Mouse (Mus musculus): ENCODE data around the gene Tcte1.

Tcte1 gene

DNA sequence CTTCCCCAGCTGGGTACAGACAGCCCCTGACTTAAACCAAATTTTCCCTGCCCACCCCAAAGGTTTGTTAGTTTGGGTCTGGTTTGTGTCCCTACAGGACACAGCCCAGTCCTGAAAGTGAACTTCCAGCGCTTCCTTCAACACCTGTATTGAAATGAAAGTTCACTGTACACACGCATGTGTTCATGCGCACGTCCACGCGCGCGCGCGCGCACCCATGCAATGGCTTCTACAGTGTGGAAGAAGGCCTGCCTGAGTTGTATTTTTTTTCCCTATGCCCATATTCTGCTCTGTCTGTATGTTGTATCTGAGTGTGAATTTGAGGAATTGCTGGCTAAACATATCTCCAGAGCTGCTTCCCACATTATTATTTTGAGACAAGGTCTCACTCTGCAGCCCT lies 41.9 kb downstream of the Tcte1 start:
- DNase-seq (ENCODE audit: low read depth), result no peak

GRCm38 (mm10) chr17:45566031-45566359 lies 42.8 kb downstream of the Tcte1 start:
- DNase-seq (ENCODE audit: low read depth), result no peak

- no peak for DNase-seq (ENCODE audit: low read depth)
Measured at GRCm38 (mm10) chr17:45566360-45567161, 43.3 kb downstream of the Tcte1 start.

DNA sequence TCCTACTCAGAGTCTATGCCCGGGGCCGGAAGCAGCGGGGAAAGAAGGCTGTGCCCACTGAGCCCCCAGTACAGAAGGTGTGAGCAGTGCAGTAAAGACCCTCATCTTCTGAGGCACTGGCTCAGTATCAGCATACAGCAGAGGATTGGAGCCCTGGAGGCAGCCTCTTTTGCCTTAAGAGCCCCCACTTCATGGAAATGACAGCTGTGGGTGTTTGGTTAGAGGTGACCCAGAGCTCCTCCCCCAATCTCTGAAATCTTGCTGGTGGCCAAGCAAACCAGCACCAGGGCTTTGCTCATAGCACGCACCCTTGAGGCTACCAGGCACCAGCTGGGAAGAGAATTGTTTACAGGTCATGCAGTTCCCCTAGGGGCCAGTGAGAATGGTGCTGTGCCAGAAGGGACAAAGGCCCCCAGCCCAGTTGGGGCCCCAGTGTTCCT lies 43.9 kb downstream of the Tcte1 start:
- no peak for DNase-seq (ENCODE audit: low read depth)

DNA sequence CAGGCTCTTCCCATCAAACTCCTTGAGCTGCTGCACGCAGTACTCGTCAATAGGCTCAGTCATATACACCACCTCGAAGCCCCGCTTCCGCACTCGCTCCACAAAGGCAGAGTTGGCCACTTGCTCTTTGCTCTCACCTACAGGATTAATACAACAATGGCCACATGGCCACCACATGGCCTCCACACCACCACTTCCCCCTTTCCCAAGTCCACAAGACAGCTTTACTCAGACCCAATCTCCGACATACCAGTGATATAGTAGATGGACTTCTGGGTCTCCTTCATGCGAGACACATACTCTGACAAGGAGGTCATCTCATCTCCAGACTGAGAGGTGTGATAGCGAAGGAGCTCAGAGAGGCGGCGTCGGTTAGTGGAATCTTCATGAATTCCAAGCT lies 45.8 kb downstream of the Tcte1 start:
- no peak for DNase-seq (ENCODE audit: low read depth)

DNA sequence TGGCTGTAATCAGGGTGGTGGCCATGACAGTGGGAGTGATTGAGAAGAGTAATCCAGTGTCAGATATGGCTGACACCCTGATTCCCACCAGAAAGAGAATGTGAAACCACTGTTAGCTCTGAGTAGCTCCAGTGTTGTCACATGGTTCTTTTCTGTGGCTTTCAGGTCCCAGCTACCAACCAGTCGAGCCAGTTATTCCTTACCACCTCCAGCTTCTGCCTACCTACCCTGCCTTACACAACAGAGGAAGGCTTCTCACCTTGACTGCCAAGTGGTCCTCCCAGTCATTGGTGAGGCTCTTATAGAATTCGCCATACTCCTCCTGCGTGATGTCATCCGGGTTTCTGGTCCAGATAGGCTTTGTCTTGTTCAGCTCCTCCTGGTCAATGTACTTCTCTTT lies 46.8 kb downstream of the Tcte1 start:
- DNase-seq (ENCODE audit: low read depth), result no peak

DNA sequence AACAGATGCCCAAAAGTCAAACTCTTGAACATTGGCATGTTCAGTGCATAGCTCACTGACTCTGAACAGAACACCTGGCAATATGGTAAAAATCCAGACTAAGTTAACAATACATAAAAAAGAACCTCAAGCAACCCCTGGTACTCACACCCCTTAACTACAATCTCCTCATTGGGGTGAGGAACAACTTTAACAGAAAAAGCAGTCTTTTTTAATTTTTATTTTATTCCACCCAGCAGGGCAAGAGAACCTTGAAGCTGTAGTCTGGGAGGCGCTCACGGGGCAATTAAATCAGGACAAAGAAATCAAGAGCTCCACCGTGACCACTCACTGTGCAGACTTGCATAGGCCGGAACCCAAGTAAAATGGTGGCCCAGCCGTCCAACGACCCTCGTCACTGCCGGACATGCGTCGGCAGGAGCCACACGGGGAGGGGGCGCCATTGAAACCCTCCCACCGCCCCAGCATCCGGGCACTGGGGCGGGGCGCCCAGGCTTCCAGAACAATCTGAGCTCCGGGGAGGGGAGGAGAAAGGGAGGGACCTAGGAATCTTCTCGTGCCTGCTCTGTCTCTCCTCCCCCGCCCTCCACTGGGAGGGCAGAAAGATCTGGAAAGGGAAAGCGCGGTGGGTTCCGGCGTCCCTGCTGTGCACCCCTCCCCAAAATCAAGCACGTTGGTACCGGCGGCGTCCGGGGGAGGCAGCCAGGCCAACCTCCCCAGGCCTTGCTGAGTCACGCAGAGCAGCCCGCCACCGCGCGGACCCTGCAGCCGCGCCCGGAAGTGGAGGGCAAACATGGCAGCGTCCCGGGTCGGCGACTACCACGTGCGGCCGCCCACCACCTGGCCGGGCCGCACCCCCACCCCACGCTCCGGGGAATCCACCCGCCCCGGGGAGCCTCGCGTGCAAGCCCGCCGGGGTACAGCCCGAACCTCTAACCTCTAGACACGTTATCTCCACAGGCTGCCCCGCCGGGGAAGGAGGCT lies 49.2 kb downstream of the Tcte1 start:
- DNase-seq (ENCODE audit: low read depth), result no peak

DNA sequence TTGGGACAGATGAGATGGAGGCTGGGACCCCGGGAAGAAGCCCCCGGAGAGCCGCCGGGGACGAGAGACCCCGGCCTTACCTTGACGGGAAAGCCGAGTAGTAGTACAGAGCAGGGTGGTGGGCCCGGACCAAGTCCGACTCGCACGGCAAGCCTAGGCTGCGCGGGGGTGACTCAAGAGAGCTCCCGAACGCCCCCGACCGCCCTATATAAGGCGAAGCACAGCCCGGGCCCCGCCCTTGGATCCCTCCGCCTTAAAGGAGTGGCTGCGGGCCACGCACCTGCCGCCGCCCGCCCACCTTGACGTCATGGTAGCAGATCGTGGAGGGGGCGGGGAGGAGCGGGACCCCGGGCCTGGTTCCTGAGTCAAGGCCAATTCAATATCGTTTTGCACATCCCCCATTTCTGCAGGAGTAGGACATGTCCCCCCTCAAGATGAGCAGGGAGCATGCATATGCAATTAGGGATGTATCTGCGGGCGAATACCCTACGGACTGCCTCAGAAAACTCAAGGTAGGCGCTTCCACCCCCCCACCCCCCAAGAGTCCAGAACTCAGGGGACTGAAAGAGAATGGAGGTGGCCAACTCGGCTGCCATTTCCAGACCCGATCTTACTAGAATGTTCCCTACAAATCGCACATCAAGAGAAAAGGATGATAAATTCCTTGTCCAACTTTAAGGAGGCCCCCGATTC lies 50.0 kb downstream of the Tcte1 start, which contains the start of gene Hsp90ab1:
TSS of gene Hsp90ab1 (minus strand) at position 185 of the 693 bp plus-strand sequence.
- DNase-seq (ENCODE audit: low read depth), result peak; percentile 94

GRCm38 (mm10) chr17:45573780-45574123 lies 50.5 kb downstream of the Tcte1 start:
- DNase-seq (ENCODE audit: low read depth), result peak; percentile 89

GRCm38 (mm10) chr17:45574129-45574761 lies 51.0 kb downstream of the Tcte1 start:
- DNase-seq (ENCODE audit: low read depth), result no peak

DNA sequence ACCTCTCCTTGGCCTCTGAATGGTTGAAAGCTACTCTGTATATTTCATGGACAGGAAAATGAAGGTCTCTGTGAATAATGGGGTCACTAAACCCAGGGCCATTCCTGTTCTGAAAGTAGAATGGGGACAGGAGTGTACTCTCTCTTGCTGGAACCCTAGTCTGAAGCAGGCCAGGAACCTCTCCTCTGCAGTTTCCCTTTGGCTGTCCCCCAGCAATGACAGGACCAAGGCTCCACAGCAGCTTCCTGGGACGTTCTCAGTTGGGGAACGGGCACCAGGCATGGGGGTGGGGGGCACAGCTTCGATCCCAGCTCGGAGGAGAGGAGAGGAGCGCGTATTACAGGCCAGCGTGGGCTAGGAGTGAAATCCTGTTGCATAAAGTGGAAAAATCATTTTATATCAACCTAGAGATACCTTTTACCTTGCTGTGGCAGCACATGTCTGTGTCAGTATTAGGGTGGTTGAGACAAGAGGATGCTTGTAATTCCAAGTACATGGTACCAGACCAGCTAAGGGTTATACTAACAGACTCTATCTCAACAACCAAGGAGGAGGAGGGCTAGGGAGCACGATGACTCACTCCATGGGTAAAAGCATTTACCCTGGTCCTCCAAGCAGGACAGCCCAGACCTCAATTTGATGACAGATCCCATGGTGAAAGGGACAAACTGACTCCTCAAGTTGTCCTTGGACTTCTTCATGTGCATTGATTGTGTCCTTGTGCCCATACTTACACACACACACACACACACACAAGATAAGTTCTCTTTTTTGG lies 52.1 kb downstream of the Tcte1 start:
- no peak for DNase-seq (ENCODE audit: low read depth)

GRCm38 (mm10) chr17:45578242-45578641 lies 55.0 kb downstream of the Tcte1 start:
- DNase-seq (ENCODE audit: low read depth), result no peak

GRCm38 (mm10) chr17:45578843-45579242 lies 55.6 kb downstream of the Tcte1 start:
- no peak for DNase-seq (ENCODE audit: low read depth)

DNA sequence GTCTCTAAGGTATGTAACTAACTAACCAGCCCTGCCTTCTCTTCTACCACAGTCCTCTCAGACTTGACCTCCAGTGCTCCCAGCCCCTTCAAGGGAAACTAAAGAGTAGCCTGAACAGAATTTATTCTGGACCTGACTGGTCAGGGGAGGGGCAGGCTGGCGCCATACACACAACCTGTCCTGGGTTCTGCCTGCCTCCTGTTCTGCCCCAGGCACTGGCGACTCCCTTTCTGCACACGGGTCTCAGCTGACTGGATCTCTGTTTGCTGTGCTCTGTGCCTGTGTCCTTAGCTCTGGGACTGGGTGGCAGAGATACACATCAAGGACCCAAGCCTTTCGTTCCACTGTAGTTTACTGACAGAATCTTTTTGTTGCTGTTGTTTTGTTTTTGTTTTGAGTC lies 56.3 kb downstream of the Tcte1 start:
- DNase-seq (ENCODE audit: low read depth), result no peak

DNA sequence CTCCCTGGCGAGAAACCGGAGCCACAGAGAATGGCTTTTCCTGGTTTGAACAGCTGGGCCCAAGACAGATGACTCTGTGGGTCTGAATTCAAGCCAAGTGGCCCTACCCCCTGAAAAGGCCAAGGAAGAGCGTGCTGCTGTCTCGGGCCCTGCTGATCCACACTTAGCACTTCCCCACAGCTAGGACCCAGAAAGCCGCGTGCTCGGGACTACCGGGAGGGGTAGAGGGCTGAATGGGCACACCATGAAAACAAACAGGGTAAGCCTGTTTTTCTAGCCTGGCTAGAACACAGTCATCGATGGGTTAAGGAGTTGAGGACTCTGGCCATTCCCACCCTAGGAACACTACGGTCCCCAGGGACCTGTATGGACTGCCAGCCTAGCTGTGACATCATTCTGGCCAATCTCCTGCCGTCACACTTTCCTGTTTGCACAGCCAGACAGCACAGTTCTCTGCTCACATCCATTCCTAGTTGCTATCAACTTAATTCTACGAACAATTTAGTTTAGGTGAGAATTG lies 57.8 kb downstream of the Tcte1 start:
- DNase-seq (ENCODE audit: low read depth), result no peak

- peak; percentile 89 for DNase-seq (ENCODE audit: low read depth)
Measured at GRCm38 (mm10) chr17:45581567-45581983, 58.3 kb downstream of the Tcte1 start.

GRCm38 (mm10) chr17:45582188-45582587 lies 59.0 kb downstream of the Tcte1 start:
- no peak for DNase-seq (ENCODE audit: low read depth)

- DNase-seq (ENCODE audit: low read depth), result no peak
Measured at GRCm38 (mm10) chr17:45582715-45583355, 59.6 kb downstream of the Tcte1 start.

GRCm38 (mm10) chr17:45584096-45584896 lies 61.1 kb downstream of the Tcte1 start:
- no peak for DNase-seq (ENCODE audit: low read depth)

Measured in c-Kit-positive CD71-positive TER-119-negative erythroid progenitor cells, embryonic 14.5 days (primary cell).